Mouse (Mus musculus) gonadal fat pad, adult 2 months (tissue): ENCODE measurements around the gene Samhd1. TPM values are rescaled to one million over a fixed set of nuclear protein-coding genes. Genes with fewer than 3 reads are reported as not detected.

Source experiments
- DNase-seq: peaks from one replicate; pipeline ENCODE4 v3.0.0-alpha.2; 2012; ENCODE audit warnings: low read depth
- polyA plus RNA-seq: library from polyadenylated mRNA; depleted of rRNA; stranded (reverse); fragments of >200 nt; gene quantifications from 2 replicates; pipeline ENCODE4 v1.2.3, GENCODE M21; 2012; rRNA removed

The Samhd1 gene
- polyA plus RNA-seq, 1 experiment: 27.7 TPM

DNA sequence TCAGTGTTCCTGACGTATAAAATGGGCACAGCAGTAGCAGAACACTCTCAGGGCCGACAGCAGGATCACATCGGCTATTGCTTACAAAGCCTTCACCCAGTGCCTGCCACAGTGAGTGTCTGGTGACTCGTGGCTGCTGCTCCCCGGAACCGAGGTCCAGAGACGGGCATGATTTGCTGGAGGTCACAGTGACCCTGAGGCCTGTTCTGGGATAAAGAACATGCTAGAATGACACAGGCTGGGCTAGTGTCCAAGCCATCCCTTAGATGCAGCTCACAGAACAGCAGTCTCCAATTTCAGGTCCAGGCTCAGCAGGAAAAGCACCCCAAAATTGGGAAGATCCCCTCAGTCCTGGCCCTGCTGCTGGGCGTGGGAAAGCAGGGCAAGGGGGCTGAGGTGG, 80.8 kb downstream of the Samhd1 start:
- no peak for DNase-seq

DNA sequence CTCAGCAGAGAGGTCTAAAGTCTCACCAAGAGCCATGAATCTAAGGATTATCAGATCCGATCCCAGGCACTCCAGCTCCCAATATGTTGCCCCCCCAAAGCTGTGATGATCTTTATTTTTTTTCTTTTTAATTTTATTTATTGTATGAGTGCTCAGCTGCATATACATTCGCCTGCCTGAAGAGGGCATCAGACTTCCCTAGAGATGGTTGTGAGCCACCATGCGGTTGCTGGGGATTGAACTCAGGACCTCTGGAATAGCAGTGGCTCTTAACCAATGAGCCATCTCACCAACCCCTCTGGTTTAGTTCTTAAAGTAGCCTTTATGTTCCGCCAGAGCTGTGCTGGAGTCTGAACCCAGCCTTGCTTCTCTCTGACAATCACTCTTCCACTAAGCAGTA, 81.3 kb downstream of the Samhd1 start:
- DNase-seq: no peak

DNA sequence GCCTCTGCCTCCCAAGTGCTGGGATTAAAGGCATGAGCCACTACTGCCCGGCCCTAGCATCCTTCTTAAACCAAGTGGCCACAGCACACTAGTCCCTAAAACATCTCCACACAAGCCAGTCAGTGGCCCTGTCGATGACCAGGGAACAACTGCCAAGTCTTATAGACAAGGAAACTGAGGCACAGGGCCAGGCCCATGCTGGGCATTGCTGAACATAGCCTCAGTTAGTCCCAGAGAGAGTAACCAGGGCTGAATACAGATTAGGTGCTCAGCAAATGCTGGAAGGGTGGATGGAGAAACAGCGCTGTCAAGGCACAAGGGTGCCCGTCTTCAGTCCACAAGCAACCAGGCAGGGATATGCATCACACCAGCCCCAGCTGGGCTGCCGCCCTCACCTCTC, 81.9 kb downstream of the Samhd1 start:
- DNase-seq: no peak

DNA sequence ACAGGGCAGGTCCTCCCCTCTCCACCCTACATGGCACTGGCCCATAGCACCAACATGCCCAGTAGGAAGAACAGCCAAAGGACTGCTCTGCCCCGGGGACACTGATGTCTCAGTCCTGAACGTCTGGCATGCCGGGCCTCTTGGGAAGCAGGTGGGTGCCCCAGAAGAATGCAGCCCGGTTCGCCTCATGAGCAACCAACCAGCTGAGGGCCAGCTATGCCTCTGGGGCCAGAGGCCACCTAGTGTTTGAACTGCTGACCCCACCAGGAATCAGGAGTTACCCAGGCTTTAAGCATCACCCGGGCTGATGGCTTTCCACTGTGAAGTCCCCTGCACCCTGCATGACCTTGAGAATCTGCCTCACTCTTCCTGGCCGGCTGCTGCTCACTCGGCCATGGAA, 82.6 kb downstream of the Samhd1 start:
- DNase-seq: no peak

DNA sequence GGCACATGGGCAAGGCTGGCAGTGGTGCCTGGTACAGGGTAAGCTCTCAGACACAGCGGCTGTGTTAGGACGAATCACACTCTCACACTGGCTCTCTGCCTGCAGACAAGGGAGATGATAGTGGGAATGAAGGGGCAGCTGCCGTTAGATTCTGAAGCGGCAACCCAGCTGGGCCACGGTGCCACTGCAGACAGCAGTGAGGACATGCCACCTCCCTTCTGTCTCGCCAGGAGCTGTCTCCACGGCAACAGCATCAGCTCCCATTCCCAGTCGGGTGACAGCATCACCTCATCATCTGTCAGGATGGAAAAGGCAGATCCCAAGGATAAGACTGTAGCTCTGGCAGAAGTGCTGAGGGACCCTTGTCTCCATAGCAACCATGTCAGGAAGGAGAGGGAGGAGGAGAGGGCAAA, 85.2 kb downstream of the Samhd1 start:
- no peak for DNase-seq

DNA sequence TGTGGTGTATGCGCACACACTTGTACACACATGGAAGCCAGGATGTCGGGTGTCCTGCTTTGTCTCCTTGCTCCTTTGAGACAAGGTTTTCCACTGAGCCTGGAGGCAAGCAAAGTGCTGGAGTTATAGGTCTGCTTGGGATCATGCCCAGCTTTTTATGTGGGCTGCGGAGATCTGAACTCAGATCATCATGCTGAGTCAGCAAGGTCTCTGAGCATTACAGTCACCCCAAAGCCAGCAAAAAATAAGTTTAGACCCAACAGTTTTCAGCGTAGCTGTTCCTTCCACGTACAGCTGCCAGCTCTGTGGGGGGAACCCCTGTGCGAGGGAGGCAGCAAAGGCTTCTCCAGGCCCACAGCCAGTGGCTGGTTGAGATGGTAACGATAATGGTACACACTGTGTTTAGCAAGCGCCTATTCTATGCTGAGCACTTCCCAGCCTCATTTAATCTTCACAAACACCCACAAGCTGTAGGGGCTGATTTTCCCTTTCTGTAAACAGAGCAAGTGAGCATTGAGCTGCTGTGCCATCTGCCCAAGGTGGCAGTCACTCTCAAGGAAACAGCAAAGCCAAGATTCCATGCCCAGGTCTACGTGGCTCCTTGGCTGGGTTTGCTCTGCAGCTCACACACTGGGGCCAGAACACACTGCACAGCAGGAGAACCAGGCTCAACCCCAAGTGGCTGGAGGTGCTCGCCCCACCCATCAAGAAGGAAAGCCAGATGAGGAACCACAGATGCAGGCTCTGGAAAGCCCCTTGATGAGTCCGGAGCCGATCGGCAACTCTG, 86.5 kb downstream of the Samhd1 start:
- no peak for DNase-seq

Other genes with a start within 250 kb of the Samhd1 start
- gene Sla2, start 248.1 kb downstream of the Samhd1 start, polyA plus RNA-seq: 0.20 and 0.23 TPM in 2 replicates
- gene Ndrg3, start 143.2 kb downstream of the Samhd1 start, polyA plus RNA-seq: 43.0 and 46.5 TPM in 2 replicates
- 3.1 and 3.3 TPM in 2 replicates for gene Dsn1, start 128.1 kb downstream of the Samhd1 start, polyA plus RNA-seq
- 8.0 and 8.2 TPM in 2 replicates for gene Soga1, start 56.0 kb downstream of the Samhd1 start, polyA plus RNA-seq
- gene Tldc2, start 48.2 kb downstream of the Samhd1 start, polyA plus RNA-seq: not detected in 2 replicates
- gene Rbl1, start 69.3 kb upstream of the Samhd1 start, polyA plus RNA-seq: 4.0 and 4.5 TPM in 2 replicates
- gene Rpn2, start 143.8 kb upstream of the Samhd1 start, polyA plus RNA-seq: 449 and 499 TPM in 2 replicates
- gene Mroh8, start 144.3 kb upstream of the Samhd1 start, polyA plus RNA-seq: 0.22 and 0.51 TPM in 2 replicates
- 0.30 TPM in 1 of 2 replicates, not detected in the other for gene Ghrh, start 212.2 kb upstream of the Samhd1 start, polyA plus RNA-seq
- gene Manbal, start 232.3 kb upstream of the Samhd1 start, polyA plus RNA-seq: 71.7 and 86.3 TPM in 2 replicates